Mouse (Mus musculus): Measurements from ENCODE around the gene Deaf1. TPM values are rescaled to one million over a fixed set of nuclear protein-coding genes. Genes with fewer than 3 reads are reported as not detected.

Deaf1 gene
- total and polyA plus RNA-seq, 3 experiments, result 3.5 to 31.6 (median 10.0) TPM

- no peaks in the 10 kb centered on the region for H3K79me2 ChIP-seq (replicated peaks; ENCODE audit: control insufficient read depth, extremely low read depth, insufficient read depth, poor library complexity, severe bottlenecking)
- no peak overlapping the region for H3K4me3 ChIP-seq (replicated peaks in 1 of 3; ENCODE audit: low read depth in 2 of 3, low read length in 2 of 3, poor library complexity in 1 of 3)
- H3K4me2 ChIP-seq (ENCODE audit: insufficient read depth, low read depth, poor library complexity, severe bottlenecking), result no peak overlapping the region
- H3K9ac ChIP-seq (ENCODE audit: insufficient read depth, low read depth), result no peak overlapping the region
- H3K9me3 ChIP-seq (replicated peaks; ENCODE audit: low read length), result no peaks in the 10 kb centered on the region
- TF ChIP-seq UBTF (IDR thresholded peaks at IDR 0.05; ENCODE audit: low read depth, low read length) (no peak), ELF1 (IDR thresholded peaks at IDR 0.05; ENCODE audit: low read depth, low read length) (no peak), KAT2A (IDR thresholded peaks at IDR 0.05; ENCODE audit: insufficient replicate concordance, low read length) (no peak), HCFC1 (IDR thresholded peaks at IDR 0.05; ENCODE audit: low read depth, low read length) (no peak), CHD2 (IDR thresholded peaks at IDR 0.05; ENCODE audit: low read length) (no peak), MAFK (IDR thresholded peaks at IDR 0.05; ENCODE audit: insufficient replicate concordance, low read length) (no peak), PAX5 (IDR thresholded peaks at IDR 0.05; ENCODE audit: low read length) (no peak), RAD21 (IDR thresholded peaks at IDR 0.05; ENCODE audit: low read depth, low read length) (no peak), MYC (IDR thresholded peaks at IDR 0.05; ENCODE audit: low read depth, low read length) (no peak), NRF1 (IDR thresholded peaks at IDR 0.05; ENCODE audit: low read depth, low read length) (no peak), MAX (IDR thresholded peaks at IDR 0.05; ENCODE audit: low read length) (no peak), ETS1 (conservative IDR thresholded peaks at IDR 0.05; ENCODE audit: low read depth, low read length) (no peak)
- H3K27ac ChIP-seq (ENCODE audit: insufficient read depth, low read depth), result no peak overlapping the region
- peaks cover 2 to 3% of the 10 kb centered on the region in 2 experiments; a peak in 3 of 4 replicates for H3K4me1 ChIP-seq (ENCODE audit: control insufficient read depth in 1 of 2, insufficient read depth in 2 of 2)
- dilution Hi-C loops (cut with MboI; ENCODE audit: extremely low pct_ligation_motif_present, extremely low pct_unique_long_range_greater_than_20kb, low sequenced_read_pairs) (no loop called here), in situ Hi-C loops (cut with MboI; ENCODE audit: low pct_ligation_motif_present, low pct_unique_long_range_greater_than_20kb, low sequenced_read_pairs) (loop anchor here (5.0 kb wide), 1 partner anchor 42 kb away; the partner anchor contains the start of genes Cdhr5 and Sct)
- peaks cover 56 to 94% of the 10 kb centered on the region in 2 experiments for H3K36me3 ChIP-seq (replicated peaks in 1 of 2; ENCODE audit: control insufficient read depth in 1 of 2, insufficient read depth in 1 of 2, low read length in 1 of 2)
- no peak for DNase-seq (ENCODE audit: extremely low read depth)
- no peaks in the 10 kb centered on the region for H3K27me3 ChIP-seq (replicated peaks)
These were observed 8.0 kb downstream of the Deaf1 start for GRCm38 (mm10) chr7:141319446-141319845.

- no peaks in the 10 kb centered on the region for H3K9me3 ChIP-seq (replicated peaks; ENCODE audit: low read length)
- no peak overlapping the region for H3K27ac ChIP-seq (ENCODE audit: insufficient read depth, low read depth)
- no peak overlapping the region for H3K4me3 ChIP-seq (replicated peaks in 1 of 3; ENCODE audit: low read depth in 2 of 3, low read length in 2 of 3, poor library complexity in 1 of 3)
- TF ChIP-seq ELF1 (IDR thresholded peaks at IDR 0.05; ENCODE audit: low read depth, low read length), result no peak
- TF ChIP-seq EP300 (IDR thresholded peaks at IDR 0.05; ENCODE audit: low read length), result no peak
- TF ChIP-seq CHD1 (IDR thresholded peaks at IDR 0.05; ENCODE audit: low read depth, low read length), result peak; percentile 95
- TF ChIP-seq ZNF384 (IDR thresholded peaks at IDR 0.05; ENCODE audit: low read depth, low read length), result peak; percentile 85
- H3K79me2 ChIP-seq (replicated peaks; ENCODE audit: control insufficient read depth, extremely low read depth, insufficient read depth, poor library complexity, severe bottlenecking), result no peaks in the 10 kb centered on the region
- H3K4me1 ChIP-seq (ENCODE audit: control insufficient read depth in 1 of 2, insufficient read depth in 2 of 2), result peaks cover 0 to 3% of the 10 kb centered on the region in 2 experiments; a peak in 1 of 4 replicates
- DNase-seq (ENCODE audit: extremely low read depth), result no peak
- peaks cover 58 to 91% of the 10 kb centered on the region in 2 experiments for H3K36me3 ChIP-seq (replicated peaks in 1 of 2; ENCODE audit: control insufficient read depth in 1 of 2, insufficient read depth in 1 of 2, low read length in 1 of 2)
- dilution Hi-C loops (cut with MboI; ENCODE audit: extremely low pct_ligation_motif_present, extremely low pct_unique_long_range_greater_than_20kb, low sequenced_read_pairs) (no loop called here), in situ Hi-C loops (cut with MboI; ENCODE audit: low pct_ligation_motif_present, low pct_unique_long_range_greater_than_20kb, low sequenced_read_pairs) (loop anchor here (5.0 kb wide), 1 partner anchor 40 kb away; the partner anchor contains the start of genes Cdhr5 and Sct)
- no peaks in the 10 kb centered on the region for H3K27me3 ChIP-seq (replicated peaks)
- no peak overlapping the region for H3K9ac ChIP-seq (ENCODE audit: insufficient read depth, low read depth)
- no peak overlapping the region for H3K4me2 ChIP-seq (ENCODE audit: insufficient read depth, low read depth, poor library complexity, severe bottlenecking)
These were observed 9.8 kb downstream of the Deaf1 start for GRCm38 (mm10) chr7:141317619-141318132.

Data from CH12.LX (cell line).